Mouse (Mus musculus) Muller cell, postnatal 12 days (primary cell): ENCODE measurements around the gene Mavs.
A peak's percentile ranks its signal among the peaks of the same experiment; 100 is the strongest.
"Not testable (repeated sequence)": the region's sequence is repeated elsewhere in the genome, so short reads cannot be mapped to it uniquely, and the experiment has no call there.

ENCODE experiments used
- DNase-seq: peaks from one replicate; pipeline ENCODE4 v3.0.0-alpha.2; 2015; ENCODE audit errors: inconsistent ontology term

The Mavs gene

GRCm38 (mm10) chr2:131211026-131211615 lies 22.7 kb upstream of the Mavs start:
- DNase-seq, result peak; percentile 36

GRCm38 (mm10) chr2:131213773-131214172 lies 20.1 kb upstream of the Mavs start:
- no peak for DNase-seq

GRCm38 (mm10) chr2:131215941-131216858 lies 17.7 kb upstream of the Mavs start:
- no peak for DNase-seq

GRCm38 (mm10) chr2:131220030-131220429 lies 13.8 kb upstream of the Mavs start:
- DNase-seq, result no peak

- DNase-seq, result no peak
Observed at GRCm38 (mm10) chr2:131221853-131222515, 11.9 kb upstream of the Mavs start.

- DNase-seq, result no peak
Observed at GRCm38 (mm10) chr2:131222562-131222961, 11.3 kb upstream of the Mavs start.

- DNase-seq, result no peak
Observed at GRCm38 (mm10) chr2:131223569-131223968, 10.3 kb upstream of the Mavs start.

GRCm38 (mm10) chr2:131225178-131225577 lies 8.7 kb upstream of the Mavs start:
- DNase-seq, result no peak

- DNase-seq, result not testable (repeated sequence)
Observed at GRCm38 (mm10) chr2:131226669-131227068, 7.2 kb upstream of the Mavs start.

GRCm38 (mm10) chr2:131227243-131227642 lies 6.6 kb upstream of the Mavs start:
- no peak for DNase-seq

- no peak for DNase-seq
Observed at GRCm38 (mm10) chr2:131232558-131232957, 1.3 kb upstream of the Mavs start.

GRCm38 (mm10) chr2:131234127-131234650 lies 326 bp downstream of the Mavs start:
- DNase-seq, result no peak

- peak; percentile 51 for DNase-seq
Observed at GRCm38 (mm10) chr2:131234970-131235635, 1.2 kb downstream of the Mavs start.

GRCm38 (mm10) chr2:131242180-131242579 lies 8.3 kb downstream of the Mavs start:
- DNase-seq, result no peak

- DNase-seq, result no peak
Observed at GRCm38 (mm10) chr2:131242929-131243328, 9.1 kb downstream of the Mavs start.

GRCm38 (mm10) chr2:131253681-131254328 lies 19.9 kb downstream of the Mavs start:
- peak; percentile 48 for DNase-seq

GRCm38 (mm10) chr2:131254329-131254713 lies 20.5 kb downstream of the Mavs start:
- no peak for DNase-seq

GRCm38 (mm10) chr2:131255738-131256137 lies 21.9 kb downstream of the Mavs start:
- no peak for DNase-seq

- DNase-seq, result no peak
Observed at GRCm38 (mm10) chr2:131258693-131259092, 24.8 kb downstream of the Mavs start.

- DNase-seq, result no peak
Observed at GRCm38 (mm10) chr2:131260544-131261307, 26.9 kb downstream of the Mavs start.
